Mouse (Mus musculus) erythroblast, embryonic 14.5 days (primary cell): ENCODE data around the gene Ugt8a. TPM values are rescaled to one million over a fixed set of nuclear protein-coding genes. Genes with fewer than 3 reads are reported as not detected.

ENCODE experiments used
- H3K27me3 ChIP-seq: 2 replicates; pipeline ENCODE4 v1.6.1; 2012; ENCODE audit warnings: inconsistent platforms; ENCODE audit not compliant: control insufficient read depth
- H3K36me3 ChIP-seq: 2 replicates; pipeline ENCODE4 v1.6.1; 2012; ENCODE audit warnings: mild to moderate bottlenecking, inconsistent platforms; ENCODE audit not compliant: control insufficient read depth
- H3K4me1 ChIP-seq: 2 replicates; pipeline ENCODE4 v1.6.1; 2012; ENCODE audit warnings: inconsistent platforms; ENCODE audit not compliant: control insufficient read depth
- H3K4me3 ChIP-seq: replicated peaks from 2 replicates; pipeline ENCODE3; 2012; ENCODE audit warnings: moderate library complexity, mild to moderate bottlenecking, inconsistent platforms
- H3K9me3 ChIP-seq: 2 replicates; pipeline ENCODE4 v1.6.1; 2012; ENCODE audit warnings: low read length, inconsistent platforms, mixed read lengths; ENCODE audit not compliant: control insufficient read depth
- GATA1 ChIP-seq: IDR thresholded peaks from 2 replicates; pipeline ENCODE4 v1.6.1; 2012; ENCODE audit warnings: low read length, inconsistent platforms, mixed read lengths
- TAL1 ChIP-seq: IDR thresholded peaks from 3 replicates; pipeline ENCODE4 v1.6.1; 2012; ENCODE audit warnings: low read length, inconsistent platforms, mixed read lengths
- polyA plus RNA-seq: library from polyadenylated mRNA; stranded (reverse); fragments of >175 nt; gene quantifications from 2 replicates; pipeline ENCODE4 v1.2.3, GENCODE M21; 2012

Gene Ugt8a
- polyA plus RNA-seq, 1 experiment: not detected

GRCm38 (mm10) chr3:125883009-125883408 lies 55.4 kb downstream of the Ugt8a start:
- Histone ChIP-seq H3K27me3 (no peaks in the 10 kb centered on the region), H3K4me3 (no peak overlapping the region), H3K36me3 (no peaks in the 10 kb centered on the region), H3K4me1 (no peaks in the 10 kb centered on the region), H3K9me3 (no peaks in the 10 kb centered on the region)
- no peak for TF ChIP-seq GATA1
- no peak for TF ChIP-seq TAL1

GRCm38 (mm10) chr3:125881835-125882234 lies 56.6 kb downstream of the Ugt8a start:
- H3K9me3 ChIP-seq: no peaks in the 10 kb centered on the region
- H3K27me3 ChIP-seq: no peaks in the 10 kb centered on the region
- no peak overlapping the region for H3K4me3 ChIP-seq
- TF ChIP-seq GATA1 (no peak), TAL1 (no peak)
- H3K36me3 ChIP-seq: no peaks in the 10 kb centered on the region
- H3K4me1 ChIP-seq: no peaks in the 10 kb centered on the region

GRCm38 (mm10) chr3:125874371-125874770 lies 64.0 kb downstream of the Ugt8a start:
- TF ChIP-seq GATA1 (no peak), TAL1 (no peak)
- no peaks in the 10 kb centered on the region for H3K9me3 ChIP-seq

GRCm38 (mm10) chr3:125869873-125870272 lies 68.5 kb downstream of the Ugt8a start:
- H3K4me1 ChIP-seq: no peaks in the 10 kb centered on the region
- H3K9me3 ChIP-seq: no peaks in the 10 kb centered on the region; the same call in 1 of the 2 replicates
- H3K36me3 ChIP-seq: no peaks in the 10 kb centered on the region
- H3K27me3 ChIP-seq: no peaks in the 10 kb centered on the region
- no peak overlapping the region for H3K4me3 ChIP-seq
- TF ChIP-seq GATA1 (no peak), TAL1 (no peak)

More at GRCm38 (mm10) chr3:125874371-125874770, 64.0 kb downstream of the Ugt8a start:
- H3K27me3 ChIP-seq: no peaks in the 10 kb centered on the region
- no peaks in the 10 kb centered on the region for H3K4me1 ChIP-seq
- no peak overlapping the region for H3K4me3 ChIP-seq
- no peaks in the 10 kb centered on the region for H3K36me3 ChIP-seq

- H3K36me3 ChIP-seq: no peaks in the 10 kb centered on the region
- no peak for TF ChIP-seq GATA1
- no peak for TF ChIP-seq TAL1
Observed at GRCm38 (mm10) chr3:125861601-125862000, 76.8 kb downstream of the Ugt8a start.

GRCm38 (mm10) chr3:125849163-125849872 lies 89.1 kb downstream of the Ugt8a start:
- TF ChIP-seq GATA1: no peak
- TF ChIP-seq TAL1: no peak
- no peaks in the 10 kb centered on the region for H3K9me3 ChIP-seq
- no peaks in the 10 kb centered on the region for H3K27me3 ChIP-seq
- no peaks in the 10 kb centered on the region for H3K36me3 ChIP-seq
- no peak overlapping the region for H3K4me3 ChIP-seq
- no peaks in the 10 kb centered on the region for H3K4me1 ChIP-seq

More at GRCm38 (mm10) chr3:125861601-125862000, 76.8 kb downstream of the Ugt8a start:
- no peaks in the 10 kb centered on the region for H3K4me1 ChIP-seq
- H3K9me3 ChIP-seq: no peaks in the 10 kb centered on the region
- no peak overlapping the region for H3K4me3 ChIP-seq
- H3K27me3 ChIP-seq: no peaks in the 10 kb centered on the region

- H3K27me3 ChIP-seq: no peaks in the 10 kb centered on the region
Observed at GRCm38 (mm10) chr3:125828051-125828450, 110.4 kb downstream of the Ugt8a start.

GRCm38 (mm10) chr3:125827256-125827655 lies 111.2 kb downstream of the Ugt8a start:
- Histone ChIP-seq H3K36me3 (no peaks in the 10 kb centered on the region), H3K4me1 (no peaks in the 10 kb centered on the region), H3K27me3 (no peaks in the 10 kb centered on the region), H3K9me3 (no peaks in the 10 kb centered on the region), H3K4me3 (no peak overlapping the region)
- TF ChIP-seq GATA1 (no peak), TAL1 (no peak)

More at GRCm38 (mm10) chr3:125828051-125828450, 110.4 kb downstream of the Ugt8a start:
- Histone ChIP-seq H3K9me3 (no peaks in the 10 kb centered on the region), H3K4me3 (no peak overlapping the region), H3K36me3 (no peaks in the 10 kb centered on the region), H3K4me1 (no peaks in the 10 kb centered on the region)
- no peak for TF ChIP-seq TAL1
- no peak for TF ChIP-seq GATA1

- H3K36me3 ChIP-seq: no peaks in the 10 kb centered on the region
- H3K4me3 ChIP-seq: no peak overlapping the region
- H3K27me3 ChIP-seq: no peaks in the 10 kb centered on the region
- no peaks in the 10 kb centered on the region for H3K9me3 ChIP-seq
- no peaks in the 10 kb centered on the region for H3K4me1 ChIP-seq
- TF ChIP-seq TAL1: no peak
- no peak for TF ChIP-seq GATA1
Observed at GRCm38 (mm10) chr3:125819741-125820140, 118.7 kb downstream of the Ugt8a start.
